Mouse (Mus musculus) bone marrow macrophage, adult 2 months (primary cell): Measurements from ENCODE around the gene Tns3. TPM values are rescaled to one million over a fixed set of nuclear protein-coding genes. Genes with fewer than 3 reads are reported as not detected.
A peak's percentile ranks its signal among the peaks of the same experiment; 100 is the strongest.

Experiments
- H3K27ac ChIP-seq: 2 replicates; pipeline ENCODE4 v1.5.1; 2012; ENCODE audit warnings: low read depth, low read length; ENCODE audit not compliant: insufficient read depth
- H3K4me1 ChIP-seq: 2 replicates; pipeline ENCODE4 v1.6.1; 2012; ENCODE audit warnings: low read length; ENCODE audit not compliant: control insufficient read depth, insufficient read depth
- H3K4me3 ChIP-seq: 2 replicates; pipeline ENCODE4 v1.5.1; 2012; ENCODE audit warnings: mild to moderate bottlenecking, low read length, moderate library complexity; ENCODE audit not compliant: insufficient read depth
- CTCF ChIP-seq: IDR thresholded peaks from 2 replicates; pipeline ENCODE4 v1.5.1; 2012; ENCODE audit warnings: low read depth, mild to moderate bottlenecking, low read length, moderate library complexity
- POLR2A ChIP-seq: IDR thresholded peaks from 2 replicates; pipeline ENCODE4 v1.6.1; 2012; ENCODE audit warnings: mild to moderate bottlenecking, low read depth, low read length, borderline replicate concordance
- polyA plus RNA-seq: library from polyadenylated mRNA; stranded (reverse); fragments of >200 nt; gene quantifications from 2 replicates; pipeline ENCODE4 v1.2.4, GENCODE M21; 2012; ENCODE audit not compliant: missing spikeins, insufficient read depth, insufficient read length

The Tns3 gene
- polyA plus RNA-seq, 1 experiment = 102 TPM

- TF ChIP-seq CTCF (no peak), POLR2A (no peak)
Observed at GRCm38 (mm10) chr11:8651448-8652035, 12.8 kb downstream of the Tns3 start.

GRCm38 (mm10) chr11:8645609-8646008, 18.7 kb downstream of the Tns3 start:
- Histone ChIP-seq H3K4me1 (peaks cover 20% of the 10 kb centered on the region), H3K27ac (no peak overlapping the region), H3K4me3 (no peak overlapping the region)
- TF ChIP-seq POLR2A (no peak), CTCF (no peak)

More at GRCm38 (mm10) chr11:8651448-8652035, 12.8 kb downstream of the Tns3 start:
- no peak overlapping the region for H3K27ac ChIP-seq
- peaks cover 29% of the 10 kb centered on the region for H3K4me1 ChIP-seq
- no peak overlapping the region for H3K4me3 ChIP-seq

- no peak for TF ChIP-seq POLR2A
- no peak for TF ChIP-seq CTCF
- H3K4me3 ChIP-seq = no peak overlapping the region
- no peak overlapping the region for H3K27ac ChIP-seq
- H3K4me1 ChIP-seq = peaks cover 33% of the 10 kb centered on the region
Observed at GRCm38 (mm10) chr11:8644272-8644671, 20.1 kb downstream of the Tns3 start.

GRCm38 (mm10) chr11:8641634-8642277, 22.6 kb downstream of the Tns3 start:
- Histone ChIP-seq H3K4me3 (no peak overlapping the region), H3K4me1 (peaks cover 56% of the 10 kb centered on the region), H3K27ac (no peak overlapping the region)
- no peak for TF ChIP-seq CTCF
- no peak for TF ChIP-seq POLR2A

GRCm38 (mm10) chr11:8639726-8640125, 24.6 kb downstream of the Tns3 start:
- peaks cover 64% of the 10 kb centered on the region for H3K4me1 ChIP-seq
- TF ChIP-seq POLR2A = no peak
- TF ChIP-seq CTCF = no peak
- H3K4me3 ChIP-seq = no peak overlapping the region
- no peak overlapping the region for H3K27ac ChIP-seq

GRCm38 (mm10) chr11:8639007-8639718, 25.2 kb downstream of the Tns3 start:
- peaks cover 65% of the 10 kb centered on the region for H3K4me1 ChIP-seq
- TF ChIP-seq POLR2A (no peak), CTCF (no peak)
- H3K4me3 ChIP-seq = no peak overlapping the region
- no peak overlapping the region for H3K27ac ChIP-seq

GRCm38 (mm10) chr11:8637469-8638447, 26.6 kb downstream of the Tns3 start:
- no peak overlapping the region for H3K27ac ChIP-seq
- peaks cover 65% of the 10 kb centered on the region for H3K4me1 ChIP-seq
- TF ChIP-seq CTCF = no peak
- no peak for TF ChIP-seq POLR2A
- H3K4me3 ChIP-seq = no peak overlapping the region

- TF ChIP-seq CTCF = no peak
- no peak for TF ChIP-seq POLR2A
- no peak overlapping the region for H3K27ac ChIP-seq
- H3K4me3 ChIP-seq = no peak overlapping the region
- H3K4me1 ChIP-seq = peaks cover 69% of the 10 kb centered on the region
Observed at GRCm38 (mm10) chr11:8636680-8637079, 27.7 kb downstream of the Tns3 start.

GRCm38 (mm10) chr11:8635778-8636177, 28.6 kb downstream of the Tns3 start:
- peaks cover 70% of the 10 kb centered on the region for H3K4me1 ChIP-seq
- H3K27ac ChIP-seq = 0 out of 2 replicates have a peak overlapping the region, but pooled peaks have one; percentile 12
- TF ChIP-seq POLR2A = no peak
- TF ChIP-seq CTCF = no peak
- no peak overlapping the region for H3K4me3 ChIP-seq
